Mouse (Mus musculus): Measurements from ENCODE around the gene Azin2. TPM values are rescaled to one million over a fixed set of nuclear protein-coding genes. Genes with fewer than 3 reads are reported as not detected.

Gene Azin2
- total and polyA plus RNA-seq, 2 experiments from 2014 or later = 21.7 to 29.3 TPM

GRCm38 (mm10) chr4:128976577-128976976 lies 14.3 kb upstream of the Azin2 start:
- TF ChIP-seq CTCF (IDR thresholded peaks at IDR 0.05) = no peak
- no peak overlapping the region for H3K4me2 ChIP-seq (ENCODE audit: low read depth, low read length, poor library complexity, severe bottlenecking)
- H3K4me3 ChIP-seq (ENCODE audit: low read depth, low read length) = no peak overlapping the region
- no peak for DNase-seq (ENCODE audit: low spot score)
- ATAC-seq (ENCODE audit: low FRiP score) = no peak
- H3K27ac ChIP-seq (ENCODE audit: low read depth, low read length) = no peak overlapping the region
- no peaks in the 10 kb centered on the region for H3K9me3 ChIP-seq (ENCODE audit: low read length)
- H3K9ac ChIP-seq (replicated peaks; ENCODE audit: low read length, poor library complexity, severe bottlenecking) = no peak overlapping the region
- no peaks in the 10 kb centered on the region for H3K36me3 ChIP-seq (ENCODE audit: insufficient read depth, low read length)
- H3K4me1 ChIP-seq (ENCODE audit: insufficient read depth, low read length) = no peaks in the 10 kb centered on the region
- WGBS = 91% methylated on average over 4 of the region's 4 CpGs
- H3K27me3 ChIP-seq (ENCODE audit: insufficient read depth, low read length) = no peaks in the 10 kb centered on the region

GRCm38 (mm10) chr4:128974677-128975076 lies 12.4 kb upstream of the Azin2 start:
- WGBS = 86% methylated on average over 8 of the region's 8 CpGs
- Histone ChIP-seq H3K4me1 (ENCODE audit: insufficient read depth, low read length) (no peaks in the 10 kb centered on the region), H3K9ac (replicated peaks; ENCODE audit: low read length, poor library complexity, severe bottlenecking) (no peak overlapping the region), H3K9me3 (ENCODE audit: low read length) (no peaks in the 10 kb centered on the region), H3K27me3 (ENCODE audit: insufficient read depth, low read length) (no peaks in the 10 kb centered on the region), H3K27ac (ENCODE audit: low read depth, low read length) (no peak overlapping the region), H3K4me3 (ENCODE audit: low read depth, low read length) (no peak overlapping the region), H3K36me3 (ENCODE audit: insufficient read depth, low read length) (no peaks in the 10 kb centered on the region), H3K4me2 (ENCODE audit: low read depth, low read length, poor library complexity, severe bottlenecking) (no peak overlapping the region)
- ATAC-seq (ENCODE audit: low FRiP score) = no peak
- DNase-seq (ENCODE audit: low spot score) = no peak
- TF ChIP-seq CTCF (IDR thresholded peaks at IDR 0.05) = no peak

GRCm38 (mm10) chr4:128971065-128971694 lies 8.9 kb upstream of the Azin2 start:
- no peak for ATAC-seq (ENCODE audit: low FRiP score)
- no peak overlapping the region for H3K9ac ChIP-seq (replicated peaks; ENCODE audit: low read length, poor library complexity, severe bottlenecking)
- no peaks in the 10 kb centered on the region for H3K9me3 ChIP-seq (ENCODE audit: low read length)
- no peaks in the 10 kb centered on the region for H3K27me3 ChIP-seq (ENCODE audit: insufficient read depth, low read length)
- WGBS = 45% methylated on average over 14 of the region's 14 CpGs
- peak; percentile 75 for DNase-seq (ENCODE audit: low spot score)
- peak; percentile 84 for TF ChIP-seq CTCF (IDR thresholded peaks at IDR 0.05)
- no peak overlapping the region for H3K4me3 ChIP-seq (ENCODE audit: low read depth, low read length)
- no peaks in the 10 kb centered on the region; the same call in 1 of the 2 replicates for H3K4me1 ChIP-seq (ENCODE audit: insufficient read depth, low read length)
- no peak overlapping the region for H3K4me2 ChIP-seq (ENCODE audit: low read depth, low read length, poor library complexity, severe bottlenecking)
- no peaks in the 10 kb centered on the region for H3K36me3 ChIP-seq (ENCODE audit: insufficient read depth, low read length)
- H3K27ac ChIP-seq (ENCODE audit: low read depth, low read length) = no peak overlapping the region

GRCm38 (mm10) chr4:128970417-128970807 lies 8.2 kb upstream of the Azin2 start:
- H3K4me2 ChIP-seq (ENCODE audit: low read depth, low read length, poor library complexity, severe bottlenecking) = no peak overlapping the region
- DNase-seq (ENCODE audit: low spot score) = no peak
- H3K27me3 ChIP-seq (ENCODE audit: insufficient read depth, low read length) = no peaks in the 10 kb centered on the region
- no peak overlapping the region for H3K9ac ChIP-seq (replicated peaks; ENCODE audit: low read length, poor library complexity, severe bottlenecking)
- H3K9me3 ChIP-seq (ENCODE audit: low read length) = no peaks in the 10 kb centered on the region
- no peak overlapping the region for H3K4me3 ChIP-seq (ENCODE audit: low read depth, low read length)
- H3K4me1 ChIP-seq (ENCODE audit: insufficient read depth, low read length) = no peaks in the 10 kb centered on the region; the same call in 1 of the 2 replicates
- ATAC-seq (ENCODE audit: low FRiP score) = no peak
- 80% methylated on average over 7 of the region's 8 CpGs for WGBS
- no peak overlapping the region for H3K27ac ChIP-seq (ENCODE audit: low read depth, low read length)
- no peak for TF ChIP-seq CTCF (IDR thresholded peaks at IDR 0.05)
- H3K36me3 ChIP-seq (ENCODE audit: insufficient read depth, low read length) = no peaks in the 10 kb centered on the region

- WGBS = 82% methylated on average over 18 of the region's 18 CpGs
- no peak overlapping the region for H3K4me2 ChIP-seq (ENCODE audit: low read depth, low read length, poor library complexity, severe bottlenecking)
- DNase-seq (ENCODE audit: low spot score) = no peak
Observed at GRCm38 (mm10) chr4:128969607-128970416, 7.6 kb upstream of the Azin2 start.

GRCm38 (mm10) chr4:128969081-128969480 lies 6.8 kb upstream of the Azin2 start:
- ATAC-seq (ENCODE audit: low FRiP score) (no peak), DNase-seq (ENCODE audit: low spot score) (no peak)
- Histone ChIP-seq H3K4me3 (ENCODE audit: low read depth, low read length) (no peak overlapping the region), H3K27ac (ENCODE audit: low read depth, low read length) (no peak overlapping the region), H3K27me3 (ENCODE audit: insufficient read depth, low read length) (no peaks in the 10 kb centered on the region), H3K9ac (replicated peaks; ENCODE audit: low read length, poor library complexity, severe bottlenecking) (no peak overlapping the region), H3K4me1 (ENCODE audit: insufficient read depth, low read length) (no peaks in the 10 kb centered on the region; the same call in 1 of the 2 replicates), H3K36me3 (ENCODE audit: insufficient read depth, low read length) (no peaks in the 10 kb centered on the region), H3K4me2 (ENCODE audit: low read depth, low read length, poor library complexity, severe bottlenecking) (no peak overlapping the region), H3K9me3 (ENCODE audit: low read length) (no peaks in the 10 kb centered on the region)
- TF ChIP-seq CTCF (IDR thresholded peaks at IDR 0.05) = no peak
- 75% methylated on average over 5 of the region's 5 CpGs for WGBS

More at GRCm38 (mm10) chr4:128969607-128970416, 7.6 kb upstream of the Azin2 start:
- H3K27me3 ChIP-seq (ENCODE audit: insufficient read depth, low read length) = no peaks in the 10 kb centered on the region
- no peak for TF ChIP-seq CTCF (IDR thresholded peaks at IDR 0.05)
- H3K9me3 ChIP-seq (ENCODE audit: low read length) = no peaks in the 10 kb centered on the region
- no peak for ATAC-seq (ENCODE audit: low FRiP score)
- H3K36me3 ChIP-seq (ENCODE audit: insufficient read depth, low read length) = no peaks in the 10 kb centered on the region
- no peak overlapping the region for H3K27ac ChIP-seq (ENCODE audit: low read depth, low read length)
- H3K4me1 ChIP-seq (ENCODE audit: insufficient read depth, low read length) = no peaks in the 10 kb centered on the region; the same call in 1 of the 2 replicates
- H3K4me3 ChIP-seq (ENCODE audit: low read depth, low read length) = no peak overlapping the region
- H3K9ac ChIP-seq (replicated peaks; ENCODE audit: low read length, poor library complexity, severe bottlenecking) = no peak overlapping the region

Data from midbrain, postnatal 0 days (tissue).